Mouse (Mus musculus) embryo, embryonic 9.5 days (tissue): ENCODE results near the gene Zbtb2.
A peak's percentile ranks its signal among the peaks of the same experiment; 100 is the strongest.
"Not testable (repeated sequence)": the region's sequence is repeated elsewhere in the genome, so short reads cannot be mapped to it uniquely, and the experiment has no call there.

ENCODE experiments used
- DNase-seq: peaks from one replicate; pipeline ENCODE4 v3.0.0-alpha.2; 2017; ENCODE audit errors: extremely low spot score

The Zbtb2 gene

DNA sequence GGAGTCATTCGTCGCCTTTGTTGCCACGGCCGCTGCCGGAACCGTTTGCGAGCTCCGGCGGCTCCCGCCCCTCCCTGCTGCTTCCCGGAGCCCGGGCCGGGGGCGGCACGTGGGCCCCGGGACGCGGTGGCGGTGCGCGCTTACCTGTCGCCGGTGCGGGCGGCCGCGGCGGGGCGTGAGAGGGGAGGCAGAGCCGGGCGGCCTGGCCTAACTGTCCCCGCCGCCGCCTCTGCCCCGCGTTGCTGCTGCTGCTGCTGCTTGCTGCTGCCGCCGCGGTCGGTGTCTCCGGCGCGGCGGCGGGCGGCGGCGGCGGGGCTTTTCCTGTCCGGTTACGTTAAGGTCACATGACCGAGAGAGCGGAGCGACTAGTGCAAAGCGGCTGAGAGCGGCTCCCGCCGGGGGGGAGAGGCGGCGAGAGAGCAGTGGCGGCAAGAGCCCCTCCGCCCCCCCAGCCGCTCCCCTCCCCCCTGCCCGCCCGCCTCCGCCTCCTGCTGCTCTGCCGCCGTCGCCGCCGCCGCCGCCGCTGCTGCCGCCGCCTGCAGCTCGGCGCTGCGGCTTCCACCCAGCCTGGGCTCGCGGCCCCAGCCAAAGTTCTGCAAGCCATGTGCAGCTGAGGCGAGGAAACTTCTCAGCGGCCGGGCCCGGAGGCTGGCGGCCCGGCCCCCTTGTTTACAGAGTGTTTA is at the start of gene Zbtb2:
TSS of gene Zbtb2 (minus strand) at position 408 of the 683 bp plus-strand sequence.
- peak; percentile 70 for DNase-seq

DNA sequence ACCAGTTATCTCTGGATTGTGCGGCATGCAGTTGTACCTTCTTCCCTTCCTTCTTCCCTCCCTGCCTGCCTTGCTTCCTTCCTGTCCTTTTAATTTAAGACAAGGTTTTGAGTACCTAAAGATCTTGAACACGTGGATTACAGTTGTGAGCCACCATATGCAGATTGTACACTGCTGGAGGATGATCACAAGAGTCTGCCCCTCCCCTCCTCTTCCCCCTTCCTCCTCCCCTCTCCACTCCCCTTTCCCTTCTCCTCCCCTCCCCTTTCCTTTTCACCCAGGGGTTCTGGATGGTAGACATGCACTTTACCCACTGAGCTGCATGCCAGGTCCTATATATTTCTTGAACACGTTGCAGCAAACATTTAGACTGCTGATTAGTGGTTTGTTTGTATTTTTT is 47.5 kb upstream of the Zbtb2 start:
- DNase-seq = no peak

DNA sequence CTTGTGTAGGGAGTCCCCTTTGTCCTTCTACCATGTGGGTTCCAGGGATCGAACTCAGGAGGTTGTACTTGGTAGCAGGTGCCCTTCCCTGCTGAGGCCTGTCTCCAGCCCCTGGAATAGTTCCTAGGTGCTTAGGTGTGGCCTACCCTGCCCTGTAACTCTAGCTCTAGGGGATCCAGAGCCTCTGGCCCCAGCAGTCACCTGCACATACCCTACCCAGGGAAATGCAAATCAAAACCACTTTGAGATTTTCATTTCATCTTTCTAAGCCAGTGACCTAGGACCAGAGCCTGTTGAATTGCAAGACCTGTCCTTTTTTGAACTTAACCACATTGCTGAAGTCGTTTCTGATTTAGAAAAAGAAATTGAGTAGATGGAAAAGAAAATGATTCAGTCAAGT is 46.0 kb upstream of the Zbtb2 start:
- DNase-seq = not testable (repeated sequence)

DNA sequence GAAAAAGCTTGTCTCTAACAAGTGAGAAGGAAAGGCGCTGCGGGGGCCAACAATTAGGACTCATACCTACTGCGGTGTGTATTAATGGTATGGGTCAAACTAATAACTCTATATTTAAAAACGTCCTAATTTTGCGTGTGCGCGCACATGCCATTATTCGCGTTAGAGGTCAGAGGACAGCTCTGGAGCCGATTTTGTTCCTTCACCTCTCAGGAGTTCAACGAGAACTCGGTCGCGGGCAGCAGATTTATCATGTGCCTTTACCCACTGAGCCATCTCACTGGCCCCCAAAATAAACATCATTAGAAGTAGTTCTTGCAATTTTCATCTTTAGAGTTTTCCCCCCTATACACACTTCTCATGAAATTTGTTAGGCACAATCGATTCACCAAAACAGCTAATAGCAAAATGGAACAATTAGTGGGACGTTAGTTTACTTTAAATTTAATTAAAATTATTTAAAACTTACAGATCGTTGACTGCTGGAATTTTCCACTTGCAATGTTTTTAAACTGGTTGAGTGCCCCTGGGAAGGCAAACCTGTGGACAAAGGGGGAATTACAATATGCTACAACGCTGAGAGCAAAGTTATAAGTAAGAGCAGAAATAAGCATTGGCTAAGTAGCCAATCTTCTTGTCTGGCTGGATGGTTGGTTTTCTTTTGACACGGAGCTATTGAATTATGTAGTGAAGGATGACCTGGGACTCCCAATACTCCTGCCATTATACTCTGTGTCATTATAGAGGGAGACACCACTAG is 45.3 kb upstream of the Zbtb2 start:
- peak; percentile 16 for DNase-seq

DNA sequence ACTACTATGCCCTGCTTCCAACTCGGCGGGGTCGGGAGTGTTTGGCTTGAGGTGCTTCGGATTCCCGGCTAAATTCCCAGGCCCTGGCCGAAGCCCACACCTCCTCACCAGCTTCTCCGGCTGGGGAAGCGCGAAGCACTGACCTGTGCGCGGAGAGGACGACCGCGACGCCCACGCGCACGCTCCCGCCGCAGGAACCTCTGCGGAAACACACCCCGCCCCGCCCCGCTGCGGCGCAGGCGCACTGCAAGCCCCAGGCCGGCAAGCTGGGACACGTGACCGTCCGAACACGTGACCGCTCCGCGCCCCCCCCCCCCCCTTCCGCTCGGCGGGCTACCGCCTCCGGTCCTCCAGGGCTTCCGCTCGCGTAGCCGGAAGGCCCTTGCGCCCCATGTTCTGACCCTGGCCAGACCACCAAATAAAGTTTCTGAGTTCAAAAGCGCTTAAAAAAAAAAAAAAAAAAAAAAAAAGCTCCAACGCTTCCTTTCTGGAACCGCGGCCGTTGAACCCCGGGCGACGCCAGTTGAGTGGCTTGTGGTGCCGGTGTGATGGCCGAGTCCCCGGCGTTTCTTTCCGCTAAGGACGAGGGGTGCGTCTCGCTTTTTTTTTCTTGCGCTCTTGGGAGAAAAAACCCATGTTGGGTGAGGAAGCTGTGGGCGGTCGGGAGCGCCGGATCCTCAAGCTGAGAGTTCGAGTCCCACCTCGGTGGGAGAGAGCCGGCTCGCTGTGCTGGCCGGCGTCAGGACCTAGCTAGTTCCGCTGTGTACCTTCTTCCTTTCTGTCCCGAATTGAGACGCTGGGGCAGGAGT is 44.4 kb upstream of the Zbtb2 start, which contains the start of the genes Rmnd1 and Armt1:
TSS of gene Rmnd1 (minus strand) at position 266 of the 809 bp plus-strand sequence.
TSS of gene Armt1 (plus strand) at position 345 of the 809 bp plus-strand sequence.
- DNase-seq = peak; percentile 97

DNA sequence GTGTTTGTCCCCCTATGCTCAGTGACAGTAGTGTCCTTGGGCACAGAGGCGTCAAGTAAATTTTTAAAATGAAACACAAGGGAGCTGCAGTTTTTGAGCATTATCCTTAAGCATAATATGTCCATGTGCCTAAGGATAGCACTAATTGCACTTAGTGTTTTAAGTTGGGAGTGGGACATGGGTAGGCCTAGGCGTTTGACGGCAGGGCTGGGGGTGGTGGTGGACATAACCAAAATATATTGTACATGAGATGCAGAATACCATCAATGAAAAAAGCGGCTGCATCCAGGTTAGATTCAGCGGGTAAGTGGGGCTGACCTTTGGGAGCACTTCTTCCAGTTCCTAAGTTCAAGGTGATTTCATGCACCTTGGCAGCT is 43.8 kb upstream of the Zbtb2 start:
- no peak for DNase-seq

DNA sequence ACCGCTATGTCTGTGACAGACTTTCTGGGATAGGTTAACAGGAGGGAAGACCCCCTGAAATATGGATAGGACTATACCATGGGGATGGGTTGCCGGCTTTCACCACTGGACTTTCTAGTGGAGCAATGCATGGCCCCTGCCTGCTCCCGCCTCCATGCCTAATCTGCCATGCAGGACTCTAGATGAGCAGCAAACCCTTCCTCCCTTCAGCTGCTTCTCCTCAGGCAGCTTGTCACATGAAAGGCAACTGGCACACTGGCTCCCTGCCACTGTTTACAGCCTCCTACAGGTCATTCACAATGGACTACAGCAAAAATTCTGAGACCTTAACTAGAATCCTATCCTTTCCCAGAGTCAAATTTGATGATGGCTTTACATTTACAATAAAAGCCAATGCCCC is 42.9 kb upstream of the Zbtb2 start:
- no peak for DNase-seq

DNA sequence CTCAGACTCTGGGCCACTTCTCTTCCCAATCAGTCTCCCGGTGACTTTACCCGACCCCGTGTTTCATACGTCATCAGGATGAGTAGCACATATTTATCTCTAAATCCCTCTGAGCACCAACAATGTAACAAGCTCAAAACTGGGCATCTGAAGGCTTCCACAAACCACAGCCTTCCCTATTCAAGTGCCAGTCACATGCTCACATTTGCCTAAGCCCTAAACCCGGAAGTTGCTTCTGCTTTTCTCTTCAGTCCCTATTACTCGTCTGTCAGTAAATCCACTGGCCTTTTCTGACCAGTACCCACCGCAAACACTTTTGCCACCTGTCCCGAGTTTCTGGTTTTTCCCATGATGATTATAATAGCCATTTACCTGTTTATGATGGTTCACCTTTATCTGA is 42.5 kb upstream of the Zbtb2 start:
- DNase-seq = no peak

DNA sequence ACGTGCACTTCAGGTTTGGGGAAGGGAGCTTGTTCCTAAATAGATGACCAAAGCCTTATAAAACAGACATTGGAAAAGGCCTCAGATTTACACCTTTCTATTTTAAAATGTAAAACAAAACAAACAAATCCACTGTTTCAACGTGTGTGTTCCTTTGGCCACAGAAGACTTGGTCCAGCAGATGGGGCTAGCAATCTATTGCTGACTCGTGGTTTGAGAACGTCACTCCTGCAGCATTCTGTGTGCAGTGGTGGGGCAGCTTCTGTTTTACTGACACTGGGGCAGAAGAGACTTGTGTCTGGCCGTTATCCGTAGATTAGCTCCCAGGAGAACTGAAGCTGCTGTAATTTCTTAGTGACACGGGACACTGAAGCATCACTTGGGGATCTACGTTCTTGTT is 37.3 kb upstream of the Zbtb2 start:
- DNase-seq = no peak

DNA sequence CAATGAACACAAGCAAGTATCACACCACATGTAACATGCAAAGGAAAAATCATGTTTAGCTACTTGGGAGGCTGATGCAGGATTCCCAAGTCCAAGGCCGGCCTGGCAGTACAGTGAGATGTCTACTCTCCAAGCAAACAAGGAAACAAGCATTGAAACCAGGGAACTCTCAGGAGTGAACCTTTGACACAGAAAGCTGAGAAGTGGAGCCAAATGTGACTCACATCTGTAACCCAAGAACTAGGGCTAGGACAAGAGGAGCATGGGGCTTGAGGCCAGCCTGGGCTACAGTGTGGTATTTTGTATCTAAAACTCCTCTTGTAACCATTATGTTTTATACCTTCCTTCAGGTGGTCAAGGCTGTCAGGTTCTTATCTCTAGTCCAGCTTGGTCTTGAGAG is 19.3 kb upstream of the Zbtb2 start:
- DNase-seq = no peak

DNA sequence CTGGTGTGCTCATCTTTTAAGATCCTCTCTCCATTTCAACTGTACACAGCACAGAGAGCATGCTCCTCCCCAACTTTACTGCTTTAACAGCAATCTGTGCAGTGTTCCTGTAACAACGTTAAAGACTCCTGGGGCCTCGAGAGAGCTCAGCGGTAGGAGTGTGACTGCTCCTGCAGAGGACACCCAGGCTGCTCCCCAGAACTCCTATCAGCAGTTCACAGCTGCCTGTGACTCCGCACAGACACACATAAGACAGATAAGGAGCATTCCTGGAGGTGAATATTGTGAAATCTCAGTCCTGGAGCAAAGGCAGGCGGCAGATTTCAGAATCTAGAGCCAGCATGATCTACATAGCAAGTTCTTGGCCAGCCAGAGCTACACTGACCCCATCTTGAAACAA is 17.6 kb upstream of the Zbtb2 start:
- no peak for DNase-seq

DNA sequence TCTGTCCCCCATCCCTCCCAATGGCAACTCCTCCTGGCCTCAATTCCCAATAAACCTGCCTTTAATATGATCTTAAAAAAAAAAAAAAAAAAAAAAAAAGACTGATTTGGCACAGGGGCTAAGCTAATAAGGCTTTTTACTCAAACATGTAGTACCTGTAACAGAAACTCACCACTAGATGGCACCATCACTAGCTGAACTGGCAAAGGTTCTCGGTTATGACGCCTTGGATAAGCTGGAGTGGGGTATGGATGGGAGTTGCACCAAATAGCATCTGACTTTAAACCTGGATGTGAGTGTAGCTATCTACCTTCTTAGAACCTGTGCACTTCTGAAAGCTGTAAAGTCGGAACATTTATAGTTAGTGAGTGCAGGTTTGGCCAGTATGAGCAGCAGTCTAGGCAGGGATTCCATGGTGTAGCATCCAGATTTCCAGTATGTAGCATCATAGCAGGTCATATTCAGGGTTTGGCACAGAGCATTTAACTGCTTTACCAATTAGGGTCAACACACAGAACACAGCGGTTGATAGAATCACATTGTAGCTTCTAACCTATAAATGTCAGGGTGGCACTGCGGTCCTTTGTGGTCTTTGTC is 17.1 kb upstream of the Zbtb2 start:
- peak; percentile 48 for DNase-seq

DNA sequence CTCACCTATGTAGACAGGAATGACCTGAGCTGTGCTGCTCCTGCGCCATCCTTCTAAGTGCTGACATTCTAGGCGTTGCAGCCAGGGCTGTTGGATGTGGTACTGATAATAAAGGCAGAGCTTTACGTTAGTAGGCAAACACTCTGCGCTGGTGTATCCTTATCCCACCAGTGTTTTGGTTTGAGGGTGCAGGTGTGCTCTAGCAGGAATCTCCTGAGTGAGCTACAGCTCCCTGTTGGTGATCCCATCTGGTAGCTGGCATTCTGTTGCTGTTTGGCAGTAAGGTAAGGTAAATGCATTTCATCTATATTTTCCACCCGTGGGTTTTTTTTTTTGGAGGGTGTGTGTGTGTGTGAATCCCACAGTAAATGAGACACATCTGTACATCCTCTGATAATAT is 10.2 kb upstream of the Zbtb2 start:
- no peak for DNase-seq

DNA sequence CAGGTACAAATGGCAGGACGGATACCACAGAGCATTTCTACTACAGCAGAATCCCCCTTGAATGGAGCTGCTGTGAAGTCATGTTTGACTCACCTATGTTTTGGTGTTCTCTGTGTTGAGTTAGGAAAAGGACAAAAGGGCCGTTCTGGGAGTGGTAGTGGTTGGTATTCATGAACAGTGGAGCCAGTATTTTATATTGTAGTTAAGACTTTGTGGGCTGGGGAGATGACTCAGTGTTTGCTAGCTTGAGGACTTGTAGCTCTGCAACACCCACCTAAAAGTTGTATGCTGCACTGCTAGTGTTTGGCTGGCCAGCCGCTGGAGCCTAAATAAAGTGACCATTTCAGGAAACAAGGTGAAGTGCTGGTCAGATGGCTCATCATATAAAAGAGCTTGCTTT is 7.4 kb upstream of the Zbtb2 start:
- DNase-seq = no peak

DNA sequence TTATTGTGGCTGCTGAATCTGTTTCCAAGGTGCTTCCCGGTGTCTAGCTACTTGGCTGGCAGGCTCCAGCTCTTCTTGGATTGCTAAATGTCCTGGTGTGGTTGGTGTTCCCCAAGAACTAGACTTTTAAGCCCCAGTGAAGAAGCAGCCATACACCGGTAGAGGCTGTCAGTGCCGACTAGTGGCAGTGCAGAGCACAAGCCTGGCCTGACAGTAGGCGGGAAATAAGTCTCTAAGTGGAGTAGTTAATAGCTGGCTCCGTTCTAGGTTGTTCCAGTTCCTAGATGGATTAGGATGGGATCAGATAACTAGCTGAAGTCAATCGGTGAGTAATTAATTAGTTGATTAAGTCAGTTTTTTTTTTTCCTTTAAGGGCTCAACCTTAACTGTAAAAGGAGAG is 3.9 kb upstream of the Zbtb2 start:
- no peak for DNase-seq

DNA sequence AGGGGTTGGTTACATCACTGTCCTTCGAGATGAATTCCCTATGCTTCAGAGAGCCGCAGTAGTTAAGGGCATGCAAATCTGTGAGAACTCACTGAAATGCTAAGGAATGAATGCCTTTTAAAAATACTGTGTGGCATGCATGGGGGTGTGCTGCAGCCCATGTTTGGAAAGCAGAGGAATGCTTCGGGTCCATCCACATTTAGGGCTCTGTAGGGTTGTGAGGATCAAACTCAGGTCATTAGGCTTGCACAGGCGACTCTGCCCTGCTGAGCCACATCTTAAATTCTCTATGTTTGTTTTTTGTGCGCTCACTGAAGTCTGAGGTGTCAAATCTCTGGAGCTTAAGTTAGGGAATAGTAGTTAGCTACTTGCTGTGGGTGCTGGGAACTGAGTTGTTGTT is 3.2 kb upstream of the Zbtb2 start:
- no peak for DNase-seq

DNA sequence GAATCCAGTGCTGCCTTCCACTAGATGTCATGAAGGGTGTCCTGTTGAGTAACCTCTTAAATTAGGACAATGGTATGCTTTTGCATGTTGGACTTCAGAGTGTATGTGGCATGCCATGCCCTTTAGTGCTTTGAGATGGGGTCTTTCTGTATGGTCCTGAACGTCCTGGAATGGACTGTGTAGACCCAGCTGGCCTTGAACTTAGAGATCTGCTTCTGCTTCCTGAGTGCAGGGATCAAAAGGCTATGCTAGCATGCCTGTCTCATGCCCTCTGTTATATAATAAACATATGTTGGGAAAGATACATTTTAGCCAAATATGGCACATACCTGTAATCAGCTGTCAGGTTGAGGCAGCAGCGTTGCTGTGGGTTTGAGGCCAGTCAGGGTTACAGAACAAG is 2.6 kb upstream of the Zbtb2 start:
- no peak for DNase-seq

DNA sequence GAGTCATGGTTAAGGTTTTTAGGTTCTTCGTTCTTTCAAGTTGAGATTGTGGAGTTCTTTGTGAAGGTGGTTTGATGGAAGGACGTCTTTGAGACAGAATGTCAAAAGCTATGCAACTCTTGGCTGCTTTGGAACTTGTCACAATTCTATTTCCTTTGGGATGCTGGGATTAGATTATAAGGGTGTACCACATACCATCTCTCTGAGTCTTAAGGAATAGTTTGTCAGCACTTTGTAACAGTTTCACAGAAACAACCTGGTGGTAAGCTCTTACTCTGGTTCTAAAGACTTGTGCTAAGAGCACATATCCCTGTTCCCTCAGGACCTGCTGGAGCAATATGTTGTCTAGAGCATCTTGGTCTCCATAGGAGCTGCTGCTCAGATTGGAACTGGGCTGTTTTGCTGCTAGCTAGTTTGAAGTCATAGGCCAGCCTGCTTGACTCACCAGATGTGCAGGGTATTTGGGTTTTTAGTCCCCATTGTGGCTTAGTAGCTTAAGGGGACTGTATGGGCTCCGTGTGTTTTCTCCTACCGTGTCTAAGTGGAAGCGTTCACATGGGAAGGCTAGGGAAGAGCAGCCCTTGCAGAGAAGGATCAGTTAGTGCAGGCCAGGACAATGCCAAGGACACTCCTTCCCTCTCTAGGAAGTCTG is 1.7 kb upstream of the Zbtb2 start:
- no peak for DNase-seq

DNA sequence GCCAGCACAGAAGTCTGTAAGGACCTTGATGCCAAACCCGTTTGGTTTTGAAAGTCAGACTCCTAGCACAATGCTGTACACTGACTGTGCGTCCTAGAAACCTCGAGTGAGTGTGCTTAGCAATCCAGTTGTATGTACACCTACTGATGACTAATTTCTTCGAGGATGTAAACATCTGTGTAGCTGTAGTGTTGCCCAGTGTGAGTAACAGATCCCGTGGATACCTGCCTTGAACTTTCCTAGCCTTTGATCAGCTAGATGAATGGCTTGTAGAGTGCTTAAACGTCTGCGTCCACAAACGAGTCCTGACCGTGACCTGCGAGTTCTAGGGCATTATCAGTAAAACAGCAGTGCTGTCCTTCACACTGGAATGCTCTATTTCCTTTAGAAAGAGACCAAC is 1.1 kb upstream of the Zbtb2 start:
- no peak for DNase-seq

DNA sequence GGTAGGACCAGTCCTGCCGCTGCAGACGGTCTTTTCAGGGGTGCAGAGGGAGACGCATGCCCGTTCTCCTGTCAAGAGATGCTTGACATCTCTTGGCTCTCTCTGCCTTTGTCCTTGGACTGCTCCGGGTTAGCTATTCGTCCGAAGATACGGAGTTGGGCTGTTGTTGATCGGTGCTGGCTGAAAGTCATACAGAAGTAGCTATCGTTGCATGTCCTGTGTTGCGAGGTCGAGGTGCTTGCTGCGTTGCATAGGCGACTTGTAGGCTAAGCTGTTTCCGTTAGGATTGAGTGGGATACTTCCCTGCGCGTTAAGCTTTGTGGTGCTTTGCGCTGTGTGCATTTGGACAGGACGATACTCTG is 457 bp upstream of the Zbtb2 start:
- DNase-seq = no peak
